Mouse (Mus musculus): Measurements from ENCODE around the gene Ip6k1. TPM values are rescaled to one million over a fixed set of nuclear protein-coding genes. Genes with fewer than 3 reads are reported as not detected.

Gene Ip6k1
- polyA plus RNA-seq, 2 experiments = 13.3 to 30.9 TPM

GRCm38 (mm10) chr9:107982681-107983346 is 19.5 kb upstream of the Ip6k1 start, which contains the start of gene Gm20661:
Gene Gm20661, plus strand, starts transcription at chr9:107983058.
- WGBS (ENCODE audit: insufficient replicate concordance) = 10% methylated on average over 14 of the region's 14 CpGs
- no peaks in the 10 kb centered on the region; the same call in 1 of the 2 replicates for H3K27me3 ChIP-seq (ENCODE audit: control insufficient read depth, insufficient read depth, low read length)
- DNase-seq (ENCODE audit: low read depth in 3 of 3, low spot score in 3 of 3) (peak; percentile 85 to 88 (median 87)), ATAC-seq (ENCODE audit: insufficient read depth) (peak; percentile 75)
- peak within 1 kb of the TSS; percentile 96 for H3K27ac ChIP-seq
- peaks cover 54 to 65% of the 10 kb centered on the region in 2 experiments for H3K4me1 ChIP-seq (replicated peaks; ENCODE audit: control insufficient read depth in 2 of 2, insufficient read depth in 2 of 2, low read length in 1 of 2)
- H3K4me2 ChIP-seq (ENCODE audit: low read depth) = peak within 1 kb of the TSS; percentile 92
- TF ChIP-seq CTCF (IDR thresholded peaks at IDR 0.05; ENCODE audit: low read depth) = no peak
- TF ChIP-seq EP300 (IDR thresholded peaks at IDR 0.05; ENCODE audit: low read depth) = peak; percentile 93
- peak within 1 kb of the TSS; percentile 84 to 86 for H3K4me3 ChIP-seq (ENCODE audit: insufficient read depth in 1 of 2, low read depth in 2 of 2, low read length in 2 of 2)
- peak within 1 kb of the TSS; percentile 86 for H3K9ac ChIP-seq (replicated peaks)
- no peaks in the 10 kb centered on the region for H3K9me3 ChIP-seq (ENCODE audit: control insufficient read depth, low read length)
- peaks cover 65% of the 10 kb centered on the region for H3K36me3 ChIP-seq (replicated peaks; ENCODE audit: control insufficient read depth, insufficient read depth, low read depth)

GRCm38 (mm10) chr9:107983421-107983890 is 18.8 kb upstream of the Ip6k1 start:
- TF ChIP-seq EP300 (IDR thresholded peaks at IDR 0.05; ENCODE audit: low read depth) = no peak
- TF ChIP-seq CTCF (IDR thresholded peaks at IDR 0.05; ENCODE audit: low read depth) = no peak
- Histone ChIP-seq H3K9ac (replicated peaks) (peak overlapping the region; percentile 86), H3K9me3 (ENCODE audit: control insufficient read depth, low read length) (no peaks in the 10 kb centered on the region), H3K4me2 (ENCODE audit: low read depth) (peak overlapping the region; percentile 92), H3K4me3 (ENCODE audit: insufficient read depth in 1 of 2, low read depth in 2 of 2, low read length in 2 of 2) (peak overlapping the region; percentile 84 to 86), H3K27me3 (ENCODE audit: control insufficient read depth, insufficient read depth, low read length) (no peaks in the 10 kb centered on the region; the same call in 1 of the 2 replicates), H3K27ac (peak overlapping the region; percentile 96), H3K36me3 (replicated peaks; ENCODE audit: control insufficient read depth, insufficient read depth, low read depth) (peaks cover 58% of the 10 kb centered on the region), H3K4me1 (replicated peaks; ENCODE audit: control insufficient read depth in 2 of 2, insufficient read depth in 2 of 2, low read length in 1 of 2) (peaks cover 54 to 61% of the 10 kb centered on the region in 2 experiments)
- DNase-seq (ENCODE audit: low read depth in 3 of 3, low spot score in 3 of 3) = no peak
- no peak for ATAC-seq (ENCODE audit: insufficient read depth)
- 8% methylated on average over 4 of the region's 4 CpGs for WGBS (ENCODE audit: insufficient replicate concordance)

- Histone ChIP-seq H3K36me3 (replicated peaks; ENCODE audit: control insufficient read depth, insufficient read depth, low read depth) (peaks cover 51% of the 10 kb centered on the region), H3K27me3 (ENCODE audit: control insufficient read depth, insufficient read depth, low read length) (no peaks in the 10 kb centered on the region; the same call in 1 of the 2 replicates), H3K9ac (replicated peaks) (peak overlapping the region; percentile 86), H3K4me3 (ENCODE audit: insufficient read depth in 1 of 2, low read depth in 2 of 2, low read length in 2 of 2) (peak overlapping the region; percentile 84 to 86), H3K9me3 (ENCODE audit: control insufficient read depth, low read length) (no peaks in the 10 kb centered on the region), H3K27ac (peak overlapping the region; percentile 96), H3K4me2 (ENCODE audit: low read depth) (peak overlapping the region; percentile 92), H3K4me1 (replicated peaks; ENCODE audit: control insufficient read depth in 2 of 2, insufficient read depth in 2 of 2, low read length in 1 of 2) (peaks cover 53 to 58% of the 10 kb centered on the region in 2 experiments)
- peak; percentile 11; the same call in 1 of the 2 replicates for TF ChIP-seq CTCF (IDR thresholded peaks at IDR 0.05; ENCODE audit: low read depth)
- TF ChIP-seq EP300 (IDR thresholded peaks at IDR 0.05; ENCODE audit: low read depth) = no peak
- 23% methylated on average over 19 of the region's 19 CpGs for WGBS (ENCODE audit: insufficient replicate concordance)
- ATAC-seq (ENCODE audit: insufficient read depth) = no peak
- DNase-seq (ENCODE audit: low read depth in 3 of 3, low spot score in 3 of 3) = no peak
Measured at GRCm38 (mm10) chr9:107984052-107984753, 18.1 kb upstream of the Ip6k1 start.

GRCm38 (mm10) chr9:107984754-107985055 is 17.6 kb upstream of the Ip6k1 start:
- H3K4me3 ChIP-seq (ENCODE audit: insufficient read depth in 1 of 2, low read depth in 2 of 2, low read length in 2 of 2) = peak overlapping the region; percentile 84 to 86
- peaks cover 49 to 54% of the 10 kb centered on the region in 2 experiments for H3K4me1 ChIP-seq (replicated peaks; ENCODE audit: control insufficient read depth in 2 of 2, insufficient read depth in 2 of 2, low read length in 1 of 2)
- peak overlapping the region; percentile 92 for H3K4me2 ChIP-seq (ENCODE audit: low read depth)
- peak overlapping the region; percentile 86 for H3K9ac ChIP-seq (replicated peaks)
- H3K36me3 ChIP-seq (replicated peaks; ENCODE audit: control insufficient read depth, insufficient read depth, low read depth) = peaks cover 46% of the 10 kb centered on the region
- H3K27me3 ChIP-seq (ENCODE audit: control insufficient read depth, insufficient read depth, low read length) = no peaks in the 10 kb centered on the region; the same call in 1 of the 2 replicates
- DNase-seq (ENCODE audit: low read depth in 3 of 3, low spot score in 3 of 3) (no peak), ATAC-seq (ENCODE audit: insufficient read depth) (no peak)
- no peaks in the 10 kb centered on the region for H3K9me3 ChIP-seq (ENCODE audit: control insufficient read depth, low read length)
- H3K27ac ChIP-seq = peak overlapping the region; percentile 96
- 6% methylated on average over 9 of the region's 9 CpGs for WGBS (ENCODE audit: insufficient replicate concordance)
- TF ChIP-seq CTCF (IDR thresholded peaks at IDR 0.05; ENCODE audit: low read depth) (no peak), EP300 (IDR thresholded peaks at IDR 0.05; ENCODE audit: low read depth) (no peak)

Data from liver, embryonic 14.5 days (tissue).